Mouse (Mus musculus) olfactory bulb, adult 2 months (tissue): ENCODE measurements around the gene Ttc27.

ENCODE experiments used
- CTCF ChIP-seq: fragments of 200-500 bp; IDR thresholded peaks from 2 replicates; pipeline ENCODE4 v1.5.1; 2012; ENCODE audit warnings: low read depth, mild to moderate bottlenecking, low read length, moderate library complexity; ENCODE audit not compliant: insufficient read depth
- POLR2A ChIP-seq: fragments of 200-500 bp; IDR thresholded peaks from 2 replicates; pipeline ENCODE4 v1.6.1; 2012; ENCODE audit warnings: mild to moderate bottlenecking, low read depth, low read length, moderate library complexity; ENCODE audit not compliant: insufficient read depth

GRCm38 (mm10) chr17:74796023-74796699, 78.6 kb downstream of the Ttc27 start:
- TF ChIP-seq POLR2A (no peak), CTCF (no peak)
